14 mouse cellular contexts compared by ENCODE assay signal in genomic region chr3:122242876-122243275, GRCm38 (mm10). TPM values are rescaled to one million over a fixed set of nuclear protein-coding genes. Genes with fewer than 3 reads are reported as not detected.
DNase-seq lines count a peak whose midpoint lies in the region; ATAC-seq lines count a peak whose summit lies in the region.
"Had no signal": no experiment of that assay in that cellular context is flagged by ENCODE, and none has a peak within 500 bp of the region (broad histone marks: within the 10 kb centered on the region; RNA-seq: fewer than 3 reads in every experiment).

No protein-coding gene starts in this region.

- peak; percentile 13 for DNase-seq in adrenal gland, postnatal 14 days
- no peak for DNase-seq in adrenal gland, postnatal 4 days (ENCODE audit: low spot score in 2 of 2)
- peak; percentile 9 for DNase-seq in lung, postnatal 10 days
- no peak for DNase-seq in lung, postnatal 4 days
- DNase-seq in liver, result peak; percentile 82
- peak; percentile 32 to 60 for DNase-seq in spleen, postnatal 4 days (ENCODE audit: low spot score in 2 of 2)
- DNase-seq in left cerebral cortex, adult 11 months (ENCODE audit: low spot score), result no peak
- DNase-seq: cerebellum, postnatal 10 days; heart, postnatal 36 days; thymus, postnatal 14 days had no signal

- no peak for ATAC-seq in forebrain, embryonic 15.5 days (replicated peaks)
- ATAC-seq: intestine, embryonic 15.5 days had no signal

- WGBS in forebrain, embryonic 15.5 days, result 56% methylated on average over 6 of the region's 6 CpGs

- H3K9me3 ChIP-seq in forebrain, embryonic 15.5 days, result no peaks in the 10 kb centered on the region
- H3K9me3 ChIP-seq: embryonic facial prominence, embryonic 15.5 days; intestine, embryonic 15.5 days; limb, embryonic 15.5 days had no signal

- H3K9ac ChIP-seq in forebrain, embryonic 15.5 days (replicated peaks), result no peak overlapping the region
- H3K9ac ChIP-seq: embryonic facial prominence, embryonic 15.5 days; intestine, embryonic 15.5 days; limb, embryonic 15.5 days had no signal

- H3K27me3 ChIP-seq in forebrain, embryonic 15.5 days, result no peaks in the 10 kb centered on the region
- H3K27me3 ChIP-seq: embryonic facial prominence, embryonic 15.5 days; intestine, embryonic 15.5 days; limb, embryonic 15.5 days had no signal

- H3K4me2 ChIP-seq in forebrain, embryonic 15.5 days (replicated peaks), result no peak overlapping the region
- H3K4me2 ChIP-seq: embryonic facial prominence, embryonic 15.5 days; intestine, embryonic 15.5 days; limb, embryonic 15.5 days had no signal

- H3K36me3 ChIP-seq in forebrain, embryonic 15.5 days, result no peaks in the 10 kb centered on the region
- H3K36me3 ChIP-seq: embryonic facial prominence, embryonic 15.5 days; intestine, embryonic 15.5 days; limb, embryonic 15.5 days had no signal

- no peak overlapping the region for H3K27ac ChIP-seq in forebrain, embryonic 15.5 days (replicated peaks)
- H3K27ac ChIP-seq: embryonic facial prominence, embryonic 15.5 days; intestine, embryonic 15.5 days; limb, embryonic 15.5 days had no signal

- H3K4me1 ChIP-seq in forebrain, embryonic 15.5 days, result peaks cover 22% of the 10 kb centered on the region

- no peak overlapping the region for H3K4me3 ChIP-seq in forebrain, embryonic 15.5 days
- H3K4me3 ChIP-seq: embryonic facial prominence, embryonic 15.5 days; intestine, embryonic 15.5 days; limb, embryonic 15.5 days had no signal

RNA-seq across cellular contexts. Expression of gene Gclm, which starts 2.5 kb away (rescaled TPM):
- 60.8 and 92.3 TPM in 2 replicates for total RNA-seq in adrenal gland, postnatal 14 days (2021)
- total RNA-seq in adrenal gland, postnatal 4 days (2021), result 10 to 100 TPM; 74.6 to 88.1 TPM
- polyA plus RNA-seq in forebrain, embryonic 15.5 days (2015; fragmentation: Nextera tagmentation; extraction: Ambion mirVana), result 52.6 and 57.4 TPM in 2 replicates

RNA-seq across cellular contexts. Expression of gene Dnttip2, which starts 31.3 kb away (rescaled TPM):
- total RNA-seq in adrenal gland, postnatal 14 days (2021), result 42.9 and 44.7 TPM in 2 replicates
- total RNA-seq in adrenal gland, postnatal 4 days (2021), result 10 to 100 TPM; 47.4 to 52.4 TPM
- polyA plus RNA-seq in forebrain, embryonic 15.5 days (2015; fragmentation: Nextera tagmentation; extraction: Ambion mirVana), result 51.9 and 59.9 TPM in 2 replicates

RNA-seq across cellular contexts. Expression of gene Bcar3, which starts 51.1 kb away (rescaled TPM):
- total RNA-seq in adrenal gland, postnatal 14 days (2021), result 51.4 and 55.5 TPM in 2 replicates
- 10 to 100 TPM; 47.6 to 54.2 TPM for total RNA-seq in adrenal gland, postnatal 4 days (2021)
- 5.0 and 6.1 TPM in 2 replicates for polyA plus RNA-seq in forebrain, embryonic 15.5 days (2015; fragmentation: Nextera tagmentation; extraction: Ambion mirVana)

Comparison
In these comparisons a context has a peak if more than half of its experiments do, and no peak if none do; other contexts are left out.
1. DNase-seq: peak in adrenal gland, postnatal 14 days (single experiment), lung, postnatal 10 days (single experiment), liver (single experiment) and spleen, postnatal 4 days (2 of 2); none in adrenal gland, postnatal 4 days (0 of 2), lung, postnatal 4 days (0 of 2) and left cerebral cortex, adult 11 months (single experiment).